ENCODE assay signal across 19 mouse cellular contexts in genomic region chr13:31369182-31369581, GRCm38 (mm10).
A peak's percentile ranks its signal among the peaks of the same experiment; 100 is the strongest.
DNase-seq lines count a peak whose midpoint lies in the region; ATAC-seq and TF ChIP-seq lines count a peak whose summit lies in the region.
"Had no signal": no experiment of that assay in that cellular context is flagged by ENCODE, and none has a peak within 500 bp of the region (broad histone marks: within the 10 kb centered on the region; RNA-seq: fewer than 3 reads in every experiment).

No protein-coding gene starts in this region.

- H3K9ac ChIP-seq in liver, adult 2 months (ENCODE audit: low read depth, low read length), result no peak overlapping the region
- H3K9ac ChIP-seq in liver, embryonic 11.5 days (ENCODE audit: low read depth, low read length), result no peak overlapping the region
- H3K9ac ChIP-seq in kidney, embryonic 15.5 days, result no peak overlapping the region
- H3K9ac ChIP-seq: hindbrain, embryonic 13.5 days; liver, embryonic 15.5 days; lung, embryonic 15.5 days; neural tube, embryonic 12.5 days had no signal

- DNase-seq in liver, adult 2 months (ENCODE audit: extremely low read depth, low read depth, low spot score), result peak; percentile 44
- no peak for DNase-seq in liver, embryonic 11.5 days (ENCODE audit: low spot score)
- DNase-seq in kidney, postnatal 36 days, result peak; percentile 76 to 91
- DNase-seq in testis, postnatal 10 days (ENCODE audit: low spot score), result no peak
- DNase-seq in embryo, embryonic 10 days (ENCODE audit: low spot score), result no peak
- DNase-seq in left cerebral cortex, postnatal 25 days (ENCODE audit: low spot score in 2 of 2), result no peak
- DNase-seq: adrenal gland, postnatal 36 days; cerebellum, adult 9-11 months; gastrocnemius, postnatal 25 days; lung, postnatal 36 days; midbrain, embryonic 14.5 days; right cerebral cortex, postnatal 25 days; spleen, adult 18-20 months; thymus, postnatal 36 days had no signal

- peaks cover 2% of the 10 kb centered on the region; the same call in 1 of the 2 replicates for H3K4me1 ChIP-seq in liver, adult 2 months (ENCODE audit: control insufficient read depth, insufficient read depth, low read length)
- H3K4me1 ChIP-seq in liver, embryonic 11.5 days (replicated peaks; ENCODE audit: control insufficient read depth, insufficient read depth, low read length), result no peaks in the 10 kb centered on the region
- H3K4me1 ChIP-seq in kidney, embryonic 15.5 days, result 0 out of 2 replicates have a peak, but pooled peaks cover 2% of the 10 kb centered on the region
- H3K4me1 ChIP-seq: neural tube, embryonic 12.5 days had no signal

- H3K79me2 ChIP-seq in liver, adult 2 months (ENCODE audit: control insufficient read depth, insufficient read depth, low read length), result no peaks in the 10 kb centered on the region

- H3K4me2 ChIP-seq in liver, embryonic 11.5 days, result no peak overlapping the region
- H3K4me2 ChIP-seq in kidney, embryonic 15.5 days, result no peak overlapping the region
- H3K4me2 ChIP-seq: hindbrain, embryonic 13.5 days; liver, embryonic 15.5 days; lung, embryonic 15.5 days; neural tube, embryonic 12.5 days had no signal

- no peaks in the 10 kb centered on the region for H3K36me3 ChIP-seq in liver, adult 2 months (ENCODE audit: control insufficient read depth, insufficient read depth, low read length)
- no peaks in the 10 kb centered on the region for H3K36me3 ChIP-seq in liver, embryonic 11.5 days (ENCODE audit: control insufficient read depth, insufficient read depth, low read length)
- no peaks in the 10 kb centered on the region for H3K36me3 ChIP-seq in kidney, embryonic 15.5 days
- H3K36me3 ChIP-seq: hindbrain, embryonic 13.5 days; liver, embryonic 15.5 days; lung, embryonic 15.5 days; neural tube, embryonic 12.5 days had no signal

- TF ChIP-seq POLR2A in liver, adult 2 months (IDR thresholded peaks at IDR 0.05; ENCODE audit: extremely low read depth, insufficient read depth, low read length), result no peak

- H3K4me3 ChIP-seq in liver, adult 2 months (ENCODE audit: insufficient read depth, low read depth, low read length), result no peak overlapping the region
- H3K4me3 ChIP-seq in liver, embryonic 11.5 days (ENCODE audit: low read depth, low read length), result no peak overlapping the region
- no peak overlapping the region for H3K4me3 ChIP-seq in kidney, embryonic 15.5 days (replicated peaks)
- H3K4me3 ChIP-seq: hindbrain, embryonic 13.5 days; liver, embryonic 15.5 days; lung, embryonic 15.5 days; neural tube, embryonic 12.5 days had no signal

- no peaks in the 10 kb centered on the region for H3K9me3 ChIP-seq in liver, embryonic 11.5 days (ENCODE audit: control insufficient read depth, low read length)
- H3K9me3 ChIP-seq in kidney, embryonic 15.5 days (replicated peaks), result no peaks in the 10 kb centered on the region
- H3K9me3 ChIP-seq: hindbrain, embryonic 13.5 days; liver, embryonic 15.5 days; lung, embryonic 15.5 days; neural tube, embryonic 12.5 days had no signal

- H3K27ac ChIP-seq in liver, adult 2 months (replicated peaks; ENCODE audit: insufficient read depth, low read depth, low read length), result no peak overlapping the region
- H3K27ac ChIP-seq in liver, embryonic 11.5 days (ENCODE audit: low read depth, low read length), result no peak overlapping the region
- H3K27ac ChIP-seq in kidney, embryonic 15.5 days, result no peak overlapping the region
- H3K27ac ChIP-seq: hindbrain, embryonic 13.5 days; liver, embryonic 15.5 days; lung, embryonic 15.5 days; neural tube, embryonic 12.5 days had no signal

- 32% methylated on average over 4 of the region's 4 CpGs for WGBS in liver, adult 2 months
- 74% methylated on average over 4 of the region's 4 CpGs for WGBS in liver, embryonic 11.5 days
- 74% methylated on average over 4 of the region's 4 CpGs for WGBS in kidney, embryonic 15.5 days

- TF ChIP-seq CTCF in liver, adult 2 months (IDR thresholded peaks at IDR 0.05; ENCODE audit: low read depth, low read length), result no peak

- intact Hi-C loops in left cerebral cortex, postnatal 25 days (cut with DNase I), result no loop called here

- H3K27me3 ChIP-seq in liver, adult 2 months (ENCODE audit: control insufficient read depth, insufficient read depth, low read length), result no peaks in the 10 kb centered on the region
- H3K27me3 ChIP-seq in liver, embryonic 11.5 days (replicated peaks; ENCODE audit: control insufficient read depth, insufficient read depth, low read length), result no peaks in the 10 kb centered on the region
- no peaks in the 10 kb centered on the region for H3K27me3 ChIP-seq in kidney, embryonic 15.5 days
- H3K27me3 ChIP-seq: hindbrain, embryonic 13.5 days; liver, embryonic 15.5 days; lung, embryonic 15.5 days; neural tube, embryonic 12.5 days had no signal

- no peak for ATAC-seq in liver, embryonic 11.5 days (replicated peaks; ENCODE audit: low FRiP score)
- ATAC-seq in kidney, embryonic 15.5 days (replicated peaks; ENCODE audit: low FRiP score), result peak; percentile 69; the same call in 1 of the 2 replicates

Comparison
In these comparisons a context has a peak if more than half of its experiments do, and no peak if none do; other contexts are left out.
1. DNase-seq: peak in liver, adult 2 months (single experiment) and kidney, postnatal 36 days (2 of 2); none in liver, embryonic 11.5 days (single experiment), testis, postnatal 10 days (single experiment), embryo, embryonic 10 days (single experiment) and left cerebral cortex, postnatal 25 days (0 of 2).